Mouse (Mus musculus) adrenal gland, postnatal 10 days (tissue): ENCODE measurements at regions not wholly inside any gene's neighbourhood (a gene's known extent, or its start where the extent isn't known, plus 50 kb on each side); places are given as distances from the start of the nearest gene placed in this dataset.

ENCODE experiments used
- DNase-seq: peaks from one replicate; pipeline ENCODE4 v3.0.0; 2021; ENCODE audit warnings: mixed read lengths

DNA sequence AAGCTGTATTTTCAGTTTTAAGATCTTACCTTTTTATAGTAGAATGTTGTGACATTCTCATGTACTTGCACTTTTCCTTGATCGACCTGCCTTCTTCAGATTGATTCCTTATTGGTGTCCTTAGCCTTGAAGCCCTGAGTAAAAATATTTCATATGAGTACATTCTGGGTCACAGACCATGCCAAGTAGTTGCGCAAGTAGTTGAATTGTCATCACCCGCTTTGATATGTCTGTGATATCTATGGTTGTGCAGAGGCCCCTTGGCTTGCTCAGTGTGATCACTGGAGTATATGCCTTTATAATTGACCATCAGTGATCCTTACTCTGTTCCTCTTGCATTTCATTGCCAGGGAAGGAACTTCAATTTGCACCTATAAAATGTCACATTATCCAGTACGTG is 131.1 kb upstream of the Reg3g start:
- peak; percentile 33 for DNase-seq

DNA sequence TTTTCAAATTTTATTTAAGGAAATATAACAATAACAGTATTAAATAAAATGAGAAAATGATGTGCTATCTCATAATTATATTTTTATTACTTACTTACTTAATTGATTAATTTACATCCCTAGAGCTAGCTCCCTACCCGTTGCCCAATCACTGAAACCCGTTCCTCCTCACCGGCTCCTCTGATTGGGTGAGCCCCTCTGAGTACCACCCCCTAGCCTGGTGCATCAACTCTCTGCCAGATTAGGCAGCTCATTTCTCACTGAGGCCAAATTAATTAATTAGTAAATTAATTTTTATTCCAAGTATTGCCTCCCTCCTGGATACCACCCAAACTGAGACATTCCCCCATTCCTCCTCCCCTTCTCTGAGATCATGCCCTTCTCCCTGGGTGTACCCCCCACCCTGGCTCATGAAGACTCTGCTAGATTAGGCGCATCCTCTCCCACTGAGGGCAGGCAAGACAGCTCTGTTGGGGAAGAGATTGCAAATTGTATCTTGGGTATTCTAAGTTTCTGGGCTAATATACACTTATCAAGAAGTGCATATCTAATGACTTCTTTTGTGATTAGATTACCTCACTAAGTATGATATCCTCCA is 101.4 kb upstream of the Reg3g start:
- no peak for DNase-seq

DNA sequence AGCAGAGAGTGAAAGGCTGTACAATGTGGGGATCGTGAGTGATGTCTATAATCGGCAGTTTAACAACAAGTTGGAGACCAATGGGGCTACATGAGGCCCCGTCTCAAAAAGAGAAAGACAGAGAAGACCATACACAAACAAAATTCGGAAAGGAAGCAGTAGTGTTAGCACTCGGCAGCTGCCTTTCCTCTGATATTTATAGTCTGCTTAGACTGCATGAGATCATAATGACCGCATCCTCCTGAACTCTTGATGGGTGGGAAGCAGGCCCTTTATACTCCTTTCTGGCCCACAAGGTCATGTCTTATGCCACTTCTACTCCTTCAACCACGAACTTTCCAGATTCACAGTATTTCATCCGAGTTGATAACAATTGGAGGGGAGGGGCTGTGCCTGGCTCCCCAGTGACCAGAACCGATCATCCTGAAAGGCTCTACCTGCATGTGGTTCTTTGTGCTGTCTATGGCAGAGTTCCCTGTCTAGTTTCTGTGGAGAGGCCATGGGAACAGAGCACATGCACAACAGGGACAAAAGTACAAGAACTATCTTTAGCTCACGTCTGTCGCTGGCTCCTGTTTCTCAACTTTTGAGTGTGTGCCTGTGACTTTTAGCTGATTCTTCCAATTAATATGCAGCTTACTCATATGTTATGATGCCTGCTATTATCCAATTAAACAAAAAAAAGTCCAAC is 84.5 kb upstream of the Reg3g start:
- no peak for DNase-seq

DNA sequence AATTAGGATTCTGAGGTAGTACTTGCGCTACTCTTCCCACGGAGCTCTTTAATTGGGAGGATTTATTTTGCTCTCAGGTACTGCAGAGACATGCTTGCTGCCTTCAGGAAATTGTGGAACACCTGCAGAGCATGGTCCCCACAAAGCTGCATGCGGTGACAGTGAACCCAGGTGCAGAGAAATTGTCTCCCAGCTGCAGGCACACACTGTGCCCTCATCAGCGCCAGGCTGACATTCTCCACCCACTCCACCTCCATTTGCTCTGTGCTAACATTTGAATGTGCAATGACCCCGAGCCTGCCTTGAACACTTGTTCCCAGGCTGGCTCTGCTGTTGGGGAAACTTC is 83.7 kb upstream of the Reg3g start:
- no peak for DNase-seq

DNA sequence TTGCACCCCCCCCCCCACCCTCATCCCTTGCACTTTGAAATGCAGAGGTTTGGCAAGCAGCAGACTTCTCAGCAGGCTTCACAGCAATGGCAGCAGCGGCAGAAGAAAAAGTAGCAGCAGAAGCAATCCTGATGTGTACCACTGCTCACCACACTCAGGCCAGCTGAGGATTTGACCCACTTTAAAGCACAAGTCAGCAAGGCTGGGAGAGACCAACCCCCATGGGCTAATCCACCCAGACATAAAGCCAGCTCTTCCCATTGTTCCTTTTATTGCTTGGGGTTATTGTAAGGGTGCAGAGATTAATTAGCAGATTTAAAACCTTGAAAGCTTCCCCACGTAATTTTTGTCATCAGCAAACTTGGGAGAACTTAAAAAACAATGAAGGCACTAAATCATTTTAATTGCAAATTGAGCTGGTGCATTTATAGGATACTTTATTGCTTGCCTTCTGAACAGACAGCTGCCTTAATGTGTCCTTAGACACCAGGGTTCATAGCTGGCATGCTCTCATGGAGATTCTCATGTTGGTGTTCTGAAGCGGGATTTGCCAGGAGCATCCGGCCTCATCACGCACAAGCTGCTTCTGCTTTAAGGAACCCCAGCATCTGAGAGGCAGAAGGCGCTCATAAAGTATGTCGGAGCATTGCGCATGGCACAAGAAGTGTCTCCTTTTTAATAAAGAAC is 83.1 kb upstream of the Reg3g start:
- DNase-seq, result no peak

DNA sequence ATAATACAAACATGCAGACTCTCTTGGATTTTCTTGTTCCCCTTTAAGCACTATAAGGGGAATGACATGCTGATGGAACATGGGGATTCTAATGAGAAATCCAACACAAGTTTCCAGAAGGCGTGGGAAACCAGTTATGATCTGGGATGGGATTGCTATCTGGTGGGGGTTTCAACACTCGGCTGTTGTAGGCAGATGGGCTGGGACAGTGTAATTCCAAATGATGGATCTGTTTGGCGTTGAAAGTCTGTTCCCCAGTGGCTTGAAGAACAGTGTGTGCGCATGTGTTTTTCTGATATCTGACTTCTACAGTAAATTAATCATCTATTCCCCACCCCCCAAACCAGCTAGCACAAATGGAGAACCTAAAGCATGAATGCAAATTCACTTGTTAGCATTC is 79.8 kb upstream of the Reg3g start:
- no peak for DNase-seq

DNA sequence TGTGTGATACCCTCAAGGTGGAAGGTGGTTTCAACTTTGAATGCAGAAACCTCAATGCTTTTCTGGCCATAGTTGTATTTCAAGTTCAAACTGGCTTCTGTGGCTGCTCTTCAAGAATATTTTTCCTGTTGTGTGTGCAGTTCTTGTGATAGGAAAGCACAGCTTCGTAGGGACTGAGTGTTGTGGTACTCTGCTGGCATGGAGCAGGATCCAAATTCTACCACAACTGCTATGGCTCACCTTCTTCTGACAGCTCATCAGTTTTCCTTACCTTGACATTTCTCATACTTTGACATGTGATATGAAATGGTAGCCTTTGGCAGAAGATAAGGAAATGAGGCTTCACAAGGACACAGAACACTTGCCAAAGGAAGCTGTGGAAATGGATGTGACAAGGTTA is 79.0 kb upstream of the Reg3g start:
- peak; percentile 30 for DNase-seq

DNA sequence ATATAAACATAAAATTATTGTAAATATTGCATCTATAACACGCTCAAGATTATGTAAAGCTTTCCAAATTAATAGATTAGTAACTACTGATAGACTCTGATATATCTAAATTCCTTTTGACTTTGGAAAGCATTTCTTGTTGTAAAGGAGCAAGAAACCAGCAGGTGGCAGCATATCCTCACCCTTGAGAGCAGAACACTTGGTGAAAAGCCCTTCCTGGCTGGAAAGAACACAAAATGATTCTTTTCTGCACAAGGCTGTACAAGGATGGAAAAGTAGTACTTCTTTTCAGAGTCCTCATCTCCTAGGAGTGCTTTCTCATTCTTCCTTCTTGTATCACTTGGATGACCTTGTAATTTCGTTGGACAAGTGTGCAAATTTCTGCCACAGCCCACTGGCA is 75.6 kb upstream of the Reg3g start:
- peak; percentile 83 for DNase-seq

DNA sequence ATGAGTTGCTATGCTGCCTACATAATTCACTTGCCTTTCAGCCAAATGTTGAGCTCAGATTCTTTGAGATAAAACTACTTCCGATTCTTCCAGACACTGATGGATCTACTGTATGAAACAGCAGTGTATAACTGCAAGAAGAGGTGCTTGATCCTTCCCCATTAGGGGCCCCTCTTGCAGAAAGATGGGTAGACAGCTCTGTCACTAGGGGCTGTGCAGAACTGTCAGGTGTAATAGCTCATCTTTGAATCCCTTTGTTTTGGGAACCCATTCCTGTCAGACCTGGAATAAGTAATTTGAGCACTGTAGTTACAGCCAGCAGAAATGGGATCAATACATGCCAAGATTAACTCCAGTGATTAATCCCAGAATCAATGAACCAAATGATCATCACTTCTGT is 68.8 kb upstream of the Reg3g start:
- no peak for DNase-seq

DNA sequence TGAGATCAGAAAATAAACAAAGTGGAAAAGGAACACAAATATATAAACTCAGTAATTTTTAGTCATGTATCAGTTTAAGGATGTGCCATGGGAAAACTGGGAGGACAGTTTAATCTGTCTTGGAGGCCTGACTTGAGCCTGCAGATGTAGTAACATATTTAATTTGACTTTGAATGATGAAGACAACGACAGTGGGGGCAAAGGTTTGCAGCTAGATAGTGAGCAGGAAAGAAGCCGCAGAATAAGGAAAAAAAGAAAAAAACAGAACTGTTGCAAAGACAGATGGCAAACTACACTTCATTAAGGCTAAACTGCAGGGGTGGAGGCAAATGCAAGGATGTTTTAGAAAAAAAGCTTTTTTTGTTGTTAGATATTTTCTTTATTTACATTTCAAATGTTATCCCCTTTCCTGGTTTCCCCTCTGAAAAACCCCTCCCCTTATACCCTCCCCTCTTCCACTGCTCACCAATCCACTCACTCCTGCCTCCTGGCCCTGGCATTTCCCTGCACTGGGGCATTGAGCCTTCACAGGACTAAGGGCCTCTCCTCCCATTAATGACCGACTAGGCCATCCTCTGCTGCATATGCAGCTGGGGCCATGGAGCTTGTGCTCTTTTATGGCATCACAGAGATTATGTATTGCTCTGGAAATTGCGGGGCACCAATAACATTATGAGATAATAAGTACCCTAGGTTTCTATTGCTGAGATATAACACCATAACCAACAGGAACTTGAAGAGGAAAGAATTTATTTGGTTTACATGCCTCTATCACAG is 58.5 kb upstream of the Reg3g start:
- no peak for DNase-seq
